Mouse (Mus musculus): Measurements from ENCODE around the gene Fcgrt.

Gene Fcgrt

DNA sequence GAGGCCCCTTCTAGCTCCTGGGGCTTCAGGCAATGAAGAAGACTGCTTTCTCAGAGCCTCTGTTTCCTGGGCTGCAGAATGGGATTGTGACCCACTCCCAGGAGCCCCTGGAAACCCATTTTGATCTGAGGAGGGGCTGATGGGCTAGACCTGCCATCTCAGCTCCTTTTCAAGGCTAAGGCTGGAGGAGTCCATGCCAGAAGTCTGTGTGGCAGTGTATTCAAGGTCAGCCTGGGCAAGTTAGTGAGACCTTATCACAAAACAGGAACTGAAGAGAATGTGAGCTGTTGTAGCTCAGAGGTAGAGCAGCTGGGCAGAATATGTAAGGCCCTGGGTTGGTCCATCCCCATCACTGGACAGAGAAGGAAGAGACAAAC is 46.7 kb downstream of the Fcgrt start:
- DNase-seq (ENCODE audit: low read depth in 1 of 2, low spot score in 2 of 2): no peak

DNA sequence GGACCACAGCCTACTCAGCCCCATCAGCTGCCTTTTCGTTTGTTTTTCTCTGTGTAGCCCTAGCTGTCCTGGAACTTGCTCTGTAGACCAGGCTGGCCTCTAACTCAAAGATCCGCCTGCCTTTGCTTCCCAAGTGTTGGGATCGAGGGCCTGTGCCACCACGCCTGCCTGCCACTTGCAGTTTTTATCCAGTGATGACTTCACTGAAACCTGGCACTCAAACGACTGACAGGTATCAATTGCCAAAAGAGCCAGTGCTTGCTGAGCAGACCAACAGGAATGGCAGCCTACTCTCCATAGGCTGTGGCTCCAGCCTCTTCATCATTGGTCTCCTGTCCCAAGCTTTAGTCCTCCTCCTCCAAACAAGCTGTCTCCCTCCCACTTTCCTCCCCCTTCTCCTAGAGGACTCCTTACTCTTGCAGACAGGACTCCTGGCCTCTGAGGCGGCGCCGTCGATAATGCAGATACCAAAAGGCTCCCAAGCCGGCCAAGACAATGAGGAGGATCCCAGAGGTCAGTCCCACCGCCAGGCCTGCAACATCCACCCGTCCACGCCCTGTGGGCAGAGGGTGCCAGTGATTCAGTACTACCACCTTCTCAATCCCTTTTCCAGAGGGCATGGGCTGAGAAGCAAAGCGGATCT is 47.2 kb downstream of the Fcgrt start:
- no peak for DNase-seq (ENCODE audit: low read depth in 1 of 2, low spot score in 2 of 2)

- DNase-seq (ENCODE audit: low read depth in 1 of 2, low spot score in 2 of 2): peak; percentile 81 to 83
Measured at GRCm38 (mm10) chr7:45053931-45054510, 49.6 kb downstream of the Fcgrt start.

DNA sequence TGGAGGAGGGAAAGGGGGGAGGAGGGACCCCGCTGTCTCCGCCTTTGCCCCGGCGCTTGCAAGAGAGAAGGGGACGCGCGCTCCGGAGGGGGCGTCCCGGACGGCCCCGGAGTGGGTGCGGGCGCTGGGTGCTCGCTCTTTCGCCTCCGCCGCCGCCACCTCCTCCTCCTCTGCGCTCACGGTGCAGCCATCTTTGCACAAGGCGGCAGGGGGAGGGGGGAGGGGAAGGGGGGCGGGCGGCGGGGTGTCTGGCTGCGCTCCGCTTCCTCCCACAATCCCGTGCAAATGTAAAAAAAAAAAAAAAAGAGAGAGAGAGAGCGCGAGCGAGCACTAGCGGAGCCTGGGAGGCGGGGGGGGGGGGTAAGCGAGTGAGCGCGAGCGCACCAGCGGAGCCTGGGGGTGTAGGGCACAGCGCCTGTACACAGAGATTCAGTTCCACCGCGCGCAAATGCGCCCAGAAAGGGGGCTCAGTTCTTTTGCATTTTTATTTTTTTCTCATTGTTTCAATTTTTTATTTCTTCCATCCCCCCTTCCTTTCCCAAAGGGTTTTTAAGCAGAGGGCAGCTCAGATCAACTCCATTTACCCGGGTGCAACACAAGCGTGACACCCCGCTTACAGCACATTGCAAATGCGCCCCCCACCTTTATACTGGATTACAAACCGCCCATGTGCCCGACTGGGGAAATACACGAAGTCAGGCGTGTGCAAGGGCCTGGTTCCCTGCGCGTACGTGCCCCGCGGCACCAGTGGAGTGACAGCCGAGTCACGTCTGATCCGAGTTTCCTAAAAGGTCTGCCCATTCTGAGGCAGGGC is 50.3 kb downstream of the Fcgrt start:
- DNase-seq (ENCODE audit: low read depth in 1 of 2, low spot score in 2 of 2): peak in 1 of 2 experiments; percentile 38

DNA sequence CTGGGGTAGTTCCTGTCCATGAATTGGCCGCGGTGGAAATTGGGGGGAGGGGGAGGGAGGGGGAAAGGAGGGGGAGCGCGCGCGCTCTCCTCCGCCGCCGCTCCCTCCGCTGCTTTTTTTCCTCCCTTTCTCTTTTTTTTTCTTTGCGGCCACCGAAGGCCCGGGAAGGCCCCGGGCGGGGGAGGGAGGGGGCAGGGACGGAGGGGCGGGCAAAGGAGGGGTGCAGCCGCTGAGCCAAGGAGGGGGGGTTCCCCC is 50.9 kb downstream of the Fcgrt start, which contains the start of gene Prr12:
TSS of gene Prr12 (minus strand) at position 20 of the 255 bp plus-strand sequence.
- DNase-seq (ENCODE audit: low read depth in 1 of 2, low spot score in 2 of 2): no peak

GRCm38 (mm10) chr7:45052181-45052861 is 51.3 kb downstream of the Fcgrt start:
- DNase-seq (ENCODE audit: low read depth in 1 of 2, low spot score in 2 of 2): no peak

DNA sequence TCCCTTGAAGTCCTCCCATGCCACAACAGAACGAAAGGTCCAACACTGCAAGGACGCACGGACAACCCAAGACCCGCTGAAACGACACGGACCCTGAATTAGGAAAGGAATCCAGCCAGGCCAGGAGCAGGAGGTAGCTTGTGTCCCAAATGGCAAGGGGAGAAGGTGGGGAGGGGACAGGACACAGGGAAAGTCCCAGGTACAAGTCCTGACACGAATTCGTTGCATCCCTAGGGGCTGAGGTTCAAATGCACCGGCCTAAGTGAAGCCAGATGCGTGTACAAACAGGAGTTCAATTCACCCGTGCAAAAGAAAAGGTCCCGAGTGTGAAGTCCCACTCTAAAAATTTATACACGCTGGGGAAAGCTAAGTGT is 52.1 kb downstream of the Fcgrt start:
- DNase-seq (ENCODE audit: low read depth in 1 of 2, low spot score in 2 of 2): no peak

- no peak for DNase-seq (ENCODE audit: low read depth in 1 of 2, low spot score in 2 of 2)
Measured at GRCm38 (mm10) chr7:45050945-45051600, 52.6 kb downstream of the Fcgrt start.

DNA sequence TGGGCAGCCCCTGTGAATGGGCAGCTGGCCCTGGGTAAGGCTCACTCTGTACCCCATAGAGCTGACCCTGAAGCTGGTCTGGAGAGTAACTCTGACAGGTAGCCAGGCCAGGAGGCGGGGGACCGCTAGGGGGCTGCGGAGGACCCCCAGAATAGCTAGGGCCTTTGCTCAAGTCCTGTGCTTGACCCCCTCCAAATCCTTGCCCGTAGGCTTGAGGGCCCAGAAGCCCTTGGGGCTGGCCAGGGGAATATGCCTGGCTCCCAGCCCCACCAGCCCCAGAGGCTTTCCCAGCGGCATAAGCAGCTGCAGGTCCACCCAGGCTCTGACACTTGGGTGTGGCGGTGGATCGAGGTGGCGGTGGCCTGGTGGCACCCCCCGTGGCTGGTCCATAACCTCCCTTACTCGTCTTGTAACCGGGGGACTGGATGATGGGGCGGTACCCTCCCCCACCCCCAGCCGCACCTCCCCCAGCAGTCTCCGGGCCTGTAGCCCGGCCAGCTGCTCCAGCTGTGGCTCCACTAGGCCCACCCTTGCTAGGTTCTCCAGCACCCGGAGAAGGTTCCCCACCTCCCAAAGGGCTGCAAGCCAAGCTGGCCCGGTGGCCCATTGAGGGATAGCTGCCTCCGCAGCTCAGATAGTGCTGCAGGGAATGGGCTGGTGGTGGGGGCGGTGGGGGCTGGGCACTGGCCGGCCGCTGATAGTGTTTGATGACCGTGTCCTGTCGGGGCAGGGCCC is 54.6 kb downstream of the Fcgrt start:
- no peak for DNase-seq (ENCODE audit: low read depth in 1 of 2, low spot score in 2 of 2)

DNA sequence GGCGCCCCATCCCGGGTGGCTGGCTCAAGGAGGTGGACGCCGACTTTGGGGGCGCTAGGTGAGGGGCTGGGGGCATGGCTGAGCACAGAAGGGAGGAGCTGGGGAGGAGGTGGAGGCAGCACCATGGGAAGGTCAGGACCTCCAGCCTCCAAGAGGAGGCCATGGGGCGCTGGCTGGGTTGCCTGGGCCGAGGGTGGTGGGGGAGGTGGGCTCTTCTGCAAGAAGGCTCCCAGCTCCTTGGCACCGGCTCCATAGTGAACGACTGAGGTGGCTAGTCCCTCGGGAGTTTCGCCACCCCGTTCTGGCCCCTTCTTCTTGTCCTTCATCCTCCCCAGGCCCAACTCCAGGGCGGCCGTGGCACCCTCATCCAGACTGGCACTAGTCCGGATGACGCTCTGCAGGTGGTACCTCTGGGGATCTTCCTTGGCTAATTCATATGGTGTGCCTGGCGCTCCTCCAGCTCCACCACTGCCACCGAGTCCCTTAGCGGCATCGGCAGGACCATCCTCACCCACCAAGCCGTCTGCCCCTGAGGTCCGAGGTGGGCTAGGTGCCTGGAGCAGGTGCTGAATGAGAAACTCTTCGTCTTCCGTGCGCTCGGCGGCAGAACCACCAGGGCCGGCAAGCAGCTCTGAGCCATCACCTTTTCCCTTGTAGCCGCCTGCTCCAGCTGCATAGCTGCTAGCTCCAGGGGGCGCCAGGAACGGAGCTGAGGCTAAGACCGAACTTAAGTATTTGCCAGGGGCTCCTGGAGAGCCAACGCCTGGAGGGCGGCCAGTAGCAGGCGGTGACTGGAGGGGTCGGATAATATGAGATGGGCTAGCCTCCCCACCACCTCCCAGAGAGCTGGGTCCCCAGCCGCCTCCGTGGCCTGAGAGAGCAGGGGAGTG is 55.4 kb downstream of the Fcgrt start:
- DNase-seq (ENCODE audit: low read depth in 1 of 2, low spot score in 2 of 2): no peak

DNA sequence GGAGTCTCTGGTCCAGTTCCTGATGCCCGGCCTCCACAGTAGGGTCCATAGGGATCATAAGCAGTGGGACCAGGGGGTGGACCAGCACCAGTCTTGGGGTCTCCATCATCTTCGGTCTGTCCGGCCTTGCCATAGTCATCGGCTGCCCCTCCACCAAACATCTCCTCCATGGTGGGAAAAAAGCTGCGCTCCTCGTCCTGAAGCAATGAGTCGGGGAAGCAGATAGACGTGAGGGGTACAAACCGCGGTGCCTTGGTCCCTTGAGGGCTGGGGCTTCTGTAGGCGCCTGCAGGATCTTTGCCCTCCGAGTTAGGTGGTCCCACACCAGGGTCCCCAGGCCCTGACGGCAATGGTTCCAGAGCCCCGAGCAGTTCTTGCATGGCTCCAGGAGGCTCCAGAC is 56.2 kb downstream of the Fcgrt start:
- DNase-seq (ENCODE audit: low read depth in 1 of 2, low spot score in 2 of 2): no peak

DNA sequence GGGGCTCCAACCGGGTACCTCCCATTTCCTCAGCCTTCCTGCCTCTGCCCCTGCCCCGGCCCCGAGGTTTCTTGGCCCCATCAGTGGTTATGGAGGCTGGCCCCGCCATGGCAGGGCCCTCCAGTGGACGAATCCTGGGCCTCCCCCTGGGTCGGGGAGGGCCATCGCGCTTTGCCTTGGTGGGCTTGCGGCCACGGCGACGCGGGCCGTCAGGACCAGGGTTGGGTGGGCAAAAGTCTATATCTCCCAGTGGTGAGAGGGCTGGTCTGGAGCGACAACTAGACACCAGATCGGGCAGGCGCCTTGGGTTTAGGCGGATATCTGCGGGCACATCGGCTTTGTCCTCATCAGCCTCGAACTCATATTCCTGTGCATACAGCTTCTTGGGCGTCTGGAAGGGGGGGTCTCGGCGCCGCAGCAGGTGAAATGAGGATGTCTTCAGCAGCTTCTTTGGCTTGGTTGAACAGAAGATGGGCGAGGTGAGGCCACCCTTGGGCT is 56.7 kb downstream of the Fcgrt start:
- no peak for DNase-seq (ENCODE audit: low read depth in 1 of 2, low spot score in 2 of 2)

- no peak for DNase-seq (ENCODE audit: low read depth in 1 of 2, low spot score in 2 of 2)
Measured at GRCm38 (mm10) chr7:45045741-45046140, 57.9 kb downstream of the Fcgrt start.

GRCm38 (mm10) chr7:45043307-45043706 is 60.3 kb downstream of the Fcgrt start:
- no peak for DNase-seq (ENCODE audit: low read depth in 1 of 2, low spot score in 2 of 2)

Measured in monocyte, adult 2 months (primary cell).